Mouse (Mus musculus): ENCODE data around the gene Marc2.

GRCm38 (mm10) chr1:184853339-184853738, 7.1 kb upstream of the Marc2 start:
- TF ChIP-seq SRF (IDR thresholded peaks at IDR 0.05; ENCODE audit: control insufficient read depth, insufficient read length, low read depth) = no peak
- TF ChIP-seq E2F4 (IDR thresholded peaks at IDR 0.05; ENCODE audit: insufficient read depth) = no peak
- no peak for TF ChIP-seq POLR2AphosphoS2 (IDR thresholded peaks at IDR 0.05; ENCODE audit: insufficient read length, low read depth)
- TF ChIP-seq USF1 (IDR thresholded peaks at IDR 0.05; ENCODE audit: low read depth) = no peak
- no peak for TF ChIP-seq POLR2A (IDR thresholded peaks at IDR 0.05; ENCODE audit: insufficient read length, low read depth)
- no peak for TF ChIP-seq MAX (IDR thresholded peaks at IDR 0.05; ENCODE audit: low read depth)
- no peak for TF ChIP-seq TCF12 (IDR thresholded peaks at IDR 0.05; ENCODE audit: insufficient read depth, poor library complexity, severe bottlenecking)
- TF ChIP-seq MYOG (IDR thresholded peaks at IDR 0.05; ENCODE audit: control insufficient read depth in 1 of 3, insufficient read depth in 1 of 3, insufficient read length in 2 of 3, low read depth in 2 of 3) = no peak
- no peak for TF ChIP-seq CEBPB (IDR thresholded peaks at IDR 0.05; ENCODE audit: insufficient read depth, poor library complexity, severe bottlenecking)
- TF ChIP-seq REST (IDR thresholded peaks at IDR 0.05; ENCODE audit: insufficient read depth, insufficient read length) = no peak
- TF ChIP-seq MYOD1 (IDR thresholded peaks at IDR 0.05; ENCODE audit: control insufficient read depth in 1 of 3, insufficient read length in 2 of 3, low read depth in 2 of 3) = no peak

Measured in myocyte (in vitro differentiated cells).